Mouse (Mus musculus) MEL (cell line): Measurements from ENCODE around the gene Ly6g6d.

ENCODE experiments used
- CHD2 ChIP-seq: IDR thresholded peaks from 2 replicates; pipeline ENCODE4 v1.6.1; 2011; ENCODE audit warnings: low read length, improper control_type of control experiment
- CTCF ChIP-seq, 3 experiments: IDR thresholded peaks in 2 of 3; conservative IDR thresholded peaks in 1 of 3; 2 replicates each; pipeline ENCODE4 v1.5.1; 2011 to 2012; ENCODE audit warnings: low read length in 3 of 3, low read depth in 2 of 3, mild to moderate bottlenecking in 2 of 3, improper control_type of control experiment in 1 of 3, inconsistent platforms in 1 of 3, mixed read lengths in 1 of 3, moderate library complexity in 1 of 3; ENCODE audit not compliant: control insufficient read depth in 1 of 3, insufficient read depth in 1 of 3, poor library complexity in 1 of 3, severe bottlenecking in 1 of 3
- EP300 ChIP-seq, 2 experiments: IDR thresholded peaks; 2 replicates each; pipeline ENCODE4 v1.6.1; 2011; ENCODE audit warnings: improper control_type of control experiment in 2 of 2, low read length in 2 of 2, low read depth in 1 of 2, mild to moderate bottlenecking in 1 of 2
- GABPA ChIP-seq: IDR thresholded peaks from 2 replicates; pipeline ENCODE4 v1.6.1; 2012; ENCODE audit warnings: low read depth, mild to moderate bottlenecking, inconsistent platforms, low read length, improper control_type of control experiment, moderate library complexity
- JUND ChIP-seq: IDR thresholded peaks from 2 replicates; pipeline ENCODE4 v1.6.1; 2011; ENCODE audit warnings: low read depth, mild to moderate bottlenecking, improper control_type of control experiment, low read length
- MAX ChIP-seq: IDR thresholded peaks from 2 replicates; pipeline ENCODE4 v1.6.1; 2011; ENCODE audit warnings: low read length, improper control_type of control experiment
- RCOR1 ChIP-seq: IDR thresholded peaks from 2 replicates; pipeline ENCODE4 v1.6.1; 2012; ENCODE audit warnings: low read depth, mild to moderate bottlenecking, inconsistent platforms, low read length, improper control_type of control experiment
- TCF12 ChIP-seq: IDR thresholded peaks from 2 replicates; pipeline ENCODE4 v1.6.1; 2014; ENCODE audit warnings: low read depth, mild to moderate bottlenecking, inconsistent platforms, low read length, improper control_type of control experiment, moderate library complexity

DNA sequence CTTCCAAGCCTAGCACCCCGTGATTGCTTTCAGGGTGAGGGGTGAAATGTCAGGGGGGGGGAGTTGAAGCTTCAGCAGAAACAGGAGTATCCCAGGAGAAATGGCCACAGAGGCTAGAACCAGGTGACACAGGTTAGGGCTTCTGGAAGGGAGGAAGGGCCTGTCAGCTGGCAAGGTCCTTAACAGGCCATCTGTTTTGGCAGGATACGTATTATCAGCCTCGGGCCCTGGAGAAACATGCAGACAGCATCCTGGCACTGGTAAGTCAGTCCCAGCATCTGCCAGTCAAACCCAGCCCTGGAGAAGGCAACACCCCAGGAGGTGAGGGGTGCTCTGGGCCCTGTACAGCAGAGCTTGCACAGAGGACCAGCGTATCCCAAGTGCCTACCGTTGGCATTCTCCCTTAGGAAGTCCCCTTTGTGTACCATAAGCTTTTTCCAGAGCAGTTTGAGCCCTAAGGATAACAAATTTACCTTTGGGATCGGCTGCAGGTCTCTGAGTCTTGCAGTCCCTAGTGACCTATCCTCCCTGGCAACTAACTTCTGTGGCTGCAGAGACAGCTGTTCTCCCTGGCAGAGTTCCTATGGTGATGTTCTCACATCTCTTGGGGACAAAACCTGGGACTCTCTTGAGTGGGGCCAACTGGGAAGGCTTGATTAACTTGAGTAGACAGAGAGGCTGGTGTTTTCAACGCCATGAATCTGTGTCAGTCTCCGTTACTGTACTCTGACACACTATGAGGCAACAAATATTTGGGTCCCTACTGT is 12.5 kb upstream of the Ly6g6d start:
- no peak for TF ChIP-seq CTCF (IDR thresholded peaks at IDR 0.05 in 2 of 3, conservative IDR thresholded peaks at IDR 0.05 in 1 of 3; ENCODE audit: control insufficient read depth in 1 of 3, insufficient read depth in 1 of 3, low read depth in 2 of 3, low read length in 3 of 3, poor library complexity in 1 of 3, severe bottlenecking in 1 of 3)
- no peak; the same call in 1 of the 2 replicates for TF ChIP-seq RCOR1
- no peak for TF ChIP-seq CHD2
- no peak for TF ChIP-seq JUND
- TF ChIP-seq TCF12, result peak; percentile 79
- no peak for TF ChIP-seq MAX
- no peak for TF ChIP-seq GABPA
- peak; percentile 45 to 63; a peak in 3 of 4 replicates for TF ChIP-seq EP300 (IDR thresholded peaks at IDR 0.05; ENCODE audit: low read depth in 1 of 2, low read length in 2 of 2)
